Mouse (Mus musculus) cortical plate, adult 2 months (tissue): ENCODE measurements around the gene Acat3.
"Not testable (repeated sequence)": the region's sequence is repeated elsewhere in the genome, so short reads cannot be mapped to it uniquely, and the experiment has no call there.

Source experiments
- CTCF ChIP-seq: fragments of 200-500 bp; IDR thresholded peaks from 2 replicates; pipeline ENCODE4 v1.5.1; 2011; ENCODE audit warnings: mild to moderate bottlenecking, control low read depth, low read length; ENCODE audit not compliant: insufficient read depth; ENCODE audit errors: extremely low read depth
- POLR2A ChIP-seq: fragments of 200-500 bp; IDR thresholded peaks from 2 replicates; pipeline ENCODE4 v1.6.1; 2011; ENCODE audit warnings: mild to moderate bottlenecking, low read length, control low read depth; ENCODE audit not compliant: insufficient read depth; ENCODE audit errors: extremely low read depth

GRCm38 (mm10) chr17:12959377-12959776 is 19.0 kb upstream of the Acat3 start:
- TF ChIP-seq CTCF, POLR2A: not testable (repeated sequence)
